Mouse (Mus musculus): ENCODE results near the gene Xkr7. TPM values are rescaled to one million over a fixed set of nuclear protein-coding genes. Genes with fewer than 3 reads are reported as not detected.
A peak's percentile ranks its signal among the peaks of the same experiment; 100 is the strongest.

Xkr7 gene
- polyA plus RNA-seq, 1 experiment from 2014 or later, result not detected

- Histone ChIP-seq H3K9ac (no peak overlapping the region), H3K9me3 (replicated peaks) (no peaks in the 10 kb centered on the region), H3K4me1 (replicated peaks) (peaks cover 24% of the 10 kb centered on the region), H3K4me2 (no peak overlapping the region), H3K27me3 (peaks cover 14% of the 10 kb centered on the region), H3K4me3 (replicated peaks) (no peak overlapping the region), H3K36me3 (replicated peaks) (no peaks in the 10 kb centered on the region), H3K27ac (replicated peaks) (peak overlapping the region; percentile 34; the same call in 1 of the 2 replicates)
- 14% methylated on average over 2 of the region's 2 CpGs for WGBS (ENCODE audit: insufficient replicate concordance)
- peak; percentile 66 for ATAC-seq (ENCODE audit: insufficient read depth)
Observed at GRCm38 (mm10) chr2:153075961-153076360, 44.3 kb downstream of the Xkr7 start.

- Histone ChIP-seq H3K9ac (no peak overlapping the region), H3K27me3 (no peaks in the 10 kb centered on the region), H3K4me2 (no peak overlapping the region), H3K4me3 (replicated peaks) (no peak overlapping the region), H3K9me3 (replicated peaks) (no peaks in the 10 kb centered on the region), H3K36me3 (replicated peaks) (no peaks in the 10 kb centered on the region), H3K4me1 (replicated peaks) (peaks cover 25% of the 10 kb centered on the region), H3K27ac (replicated peaks) (no peak overlapping the region)
- no peak for ATAC-seq (ENCODE audit: insufficient read depth)
- 41% methylated on average over 32 of the region's 32 CpGs for whole genome bisulfite sequencing (ENCODE audit: insufficient replicate concordance)
Observed at GRCm38 (mm10) chr2:153080841-153081523, 49.3 kb downstream of the Xkr7 start.

- Histone ChIP-seq H3K9ac (no peak overlapping the region), H3K27me3 (no peaks in the 10 kb centered on the region), H3K4me1 (replicated peaks) (peaks cover 18% of the 10 kb centered on the region), H3K9me3 (replicated peaks) (no peaks in the 10 kb centered on the region), H3K4me3 (replicated peaks) (no peak overlapping the region), H3K27ac (replicated peaks) (no peak overlapping the region), H3K36me3 (replicated peaks) (no peaks in the 10 kb centered on the region), H3K4me2 (no peak overlapping the region)
- 66% methylated on average over 6 of the region's 6 CpGs for WGBS (ENCODE audit: insufficient replicate concordance)
- ATAC-seq (ENCODE audit: insufficient read depth), result no peak
Observed at GRCm38 (mm10) chr2:153081866-153082265, 50.2 kb downstream of the Xkr7 start.

GRCm38 (mm10) chr2:153083275-153083674, 51.6 kb downstream of the Xkr7 start:
- H3K4me2 ChIP-seq, result no peak overlapping the region
- H3K9ac ChIP-seq, result no peak overlapping the region
- peaks cover 8% of the 10 kb centered on the region for H3K4me1 ChIP-seq (replicated peaks)
- H3K4me3 ChIP-seq (replicated peaks), result no peak overlapping the region
- no peak for ATAC-seq (ENCODE audit: insufficient read depth)
- H3K9me3 ChIP-seq (replicated peaks), result no peaks in the 10 kb centered on the region
- no peaks in the 10 kb centered on the region for H3K36me3 ChIP-seq (replicated peaks)
- H3K27me3 ChIP-seq, result no peaks in the 10 kb centered on the region
- WGBS (ENCODE audit: insufficient replicate concordance), result 66% methylated on average over 8 of the region's 8 CpGs
- H3K27ac ChIP-seq (replicated peaks), result peak overlapping the region; percentile 61; the same call in 1 of the 2 replicates

GRCm38 (mm10) chr2:153083824-153084223, 52.2 kb downstream of the Xkr7 start:
- H3K4me3 ChIP-seq (replicated peaks), result no peak overlapping the region
- H3K9ac ChIP-seq, result no peak overlapping the region
- ATAC-seq (ENCODE audit: insufficient read depth), result 0 out of 2 replicates have a peak, but pooled peaks have one; percentile 17
- H3K36me3 ChIP-seq (replicated peaks), result no peaks in the 10 kb centered on the region
- H3K9me3 ChIP-seq (replicated peaks), result no peaks in the 10 kb centered on the region
- H3K4me2 ChIP-seq, result no peak overlapping the region
- 58% methylated on average over 4 of the region's 4 CpGs for WGBS (ENCODE audit: insufficient replicate concordance)
- H3K4me1 ChIP-seq (replicated peaks), result peaks cover 8% of the 10 kb centered on the region
- H3K27me3 ChIP-seq, result no peaks in the 10 kb centered on the region
- H3K27ac ChIP-seq (replicated peaks), result peak overlapping the region; percentile 61

GRCm38 (mm10) chr2:153084261-153084976, 52.8 kb downstream of the Xkr7 start:
- Histone ChIP-seq H3K36me3 (replicated peaks) (no peaks in the 10 kb centered on the region), H3K4me1 (replicated peaks) (peaks cover 8% of the 10 kb centered on the region), H3K9ac (no peak overlapping the region), H3K27ac (replicated peaks) (peak overlapping the region; percentile 61), H3K4me2 (no peak overlapping the region), H3K9me3 (replicated peaks) (no peaks in the 10 kb centered on the region), H3K4me3 (replicated peaks) (no peak overlapping the region), H3K27me3 (no peaks in the 10 kb centered on the region)
- peak; percentile 56 for ATAC-seq (ENCODE audit: insufficient read depth)
- WGBS (ENCODE audit: insufficient replicate concordance), result 41% methylated on average over 7 of the region's 7 CpGs

- Histone ChIP-seq H3K27ac (replicated peaks) (no peak overlapping the region), H3K36me3 (replicated peaks) (no peaks in the 10 kb centered on the region), H3K4me2 (no peak overlapping the region), H3K9me3 (replicated peaks) (no peaks in the 10 kb centered on the region), H3K4me1 (replicated peaks) (peaks cover 8% of the 10 kb centered on the region), H3K27me3 (no peaks in the 10 kb centered on the region), H3K4me3 (replicated peaks) (no peak overlapping the region), H3K9ac (no peak overlapping the region)
- no peak for ATAC-seq (ENCODE audit: insufficient read depth)
- 57% methylated on average over 6 of the region's 6 CpGs for WGBS (ENCODE audit: insufficient replicate concordance)
Observed at GRCm38 (mm10) chr2:153085556-153085955, 53.9 kb downstream of the Xkr7 start.

- 60% methylated on average over 4 of the region's 4 CpGs for WGBS (ENCODE audit: insufficient replicate concordance)
- Histone ChIP-seq H3K4me3 (replicated peaks) (no peak overlapping the region), H3K9me3 (replicated peaks) (no peaks in the 10 kb centered on the region), H3K36me3 (replicated peaks) (no peaks in the 10 kb centered on the region), H3K9ac (no peak overlapping the region), H3K4me2 (no peak overlapping the region), H3K4me1 (replicated peaks) (peaks cover 8% of the 10 kb centered on the region), H3K27me3 (no peaks in the 10 kb centered on the region), H3K27ac (replicated peaks) (no peak overlapping the region)
- ATAC-seq (ENCODE audit: insufficient read depth), result no peak
Observed at GRCm38 (mm10) chr2:153086166-153086565, 54.5 kb downstream of the Xkr7 start.

- Histone ChIP-seq H3K36me3 (replicated peaks) (no peaks in the 10 kb centered on the region), H3K4me2 (no peak overlapping the region), H3K27ac (replicated peaks) (no peak overlapping the region), H3K4me3 (replicated peaks) (no peak overlapping the region), H3K27me3 (no peaks in the 10 kb centered on the region), H3K9ac (no peak overlapping the region), H3K9me3 (replicated peaks) (no peaks in the 10 kb centered on the region), H3K4me1 (replicated peaks) (no peaks in the 10 kb centered on the region; the same call in none of the 2 replicates)
- ATAC-seq (ENCODE audit: insufficient read depth), result no peak
- WGBS (ENCODE audit: insufficient replicate concordance), result 73% methylated on average over 10 of the region's 10 CpGs
Observed at GRCm38 (mm10) chr2:153087091-153087490, 55.4 kb downstream of the Xkr7 start.

GRCm38 (mm10) chr2:153089316-153089715, 57.7 kb downstream of the Xkr7 start:
- H3K4me1 ChIP-seq (replicated peaks), result peaks cover 3% of the 10 kb centered on the region
- no peak overlapping the region for H3K27ac ChIP-seq (replicated peaks)
- H3K9me3 ChIP-seq (replicated peaks), result no peaks in the 10 kb centered on the region
- H3K36me3 ChIP-seq (replicated peaks), result no peaks in the 10 kb centered on the region
- H3K27me3 ChIP-seq, result no peaks in the 10 kb centered on the region
- H3K9ac ChIP-seq, result no peak overlapping the region
- no peak overlapping the region for H3K4me3 ChIP-seq (replicated peaks)
- 26% methylated on average over 2 of the region's 2 CpGs for WGBS (ENCODE audit: insufficient replicate concordance)
- ATAC-seq (ENCODE audit: insufficient read depth), result no peak
- no peak overlapping the region for H3K4me2 ChIP-seq

GRCm38 (mm10) chr2:153090551-153091165, 59.0 kb downstream of the Xkr7 start:
- Histone ChIP-seq H3K4me3 (replicated peaks) (no peak overlapping the region; the same call in 1 of the 2 replicates), H3K9ac (no peak overlapping the region), H3K9me3 (replicated peaks) (no peaks in the 10 kb centered on the region), H3K4me2 (no peak overlapping the region; the same call in 1 of the 2 replicates), H3K36me3 (replicated peaks) (no peaks in the 10 kb centered on the region), H3K27me3 (no peaks in the 10 kb centered on the region), H3K4me1 (replicated peaks) (peaks cover 3% of the 10 kb centered on the region), H3K27ac (replicated peaks) (peak overlapping the region; percentile 51)
- peak; percentile 67; the same call in 1 of the 2 replicates for ATAC-seq (ENCODE audit: insufficient read depth)
- 10% methylated on average over 10 of the region's 10 CpGs for WGBS (ENCODE audit: insufficient replicate concordance)
